ENCODE assay signal across 8 mouse cellular contexts in genomic region chr8:126585561-126586031, GRCm38 (mm10). TPM values are rescaled to one million over a fixed set of nuclear protein-coding genes. Genes with fewer than 3 reads are reported as not detected.
A peak's percentile ranks its signal among the peaks of the same experiment; 100 is the strongest.
DNase-seq lines count a peak whose midpoint lies in the region; ATAC-seq lines count a peak whose summit lies in the region.

No protein-coding gene starts in this region.

- no peak overlapping the region for H3K9ac ChIP-seq in liver, embryonic 11.5 days (ENCODE audit: low read depth, low read length)

- 0 out of 2 replicates have a peak overlapping the region, but pooled peaks have one; percentile 12 for H3K4me2 ChIP-seq in liver, embryonic 11.5 days

- DNase-seq in kidney, postnatal 10 days: peak; percentile 42
- DNase-seq in kidney, adult 9 months: no peak
- peak; percentile 75 for DNase-seq in T-cell, adult 2 months (ENCODE audit: low spot score)
- DNase-seq in heart, adult 9 months (ENCODE audit: low spot score in 2 of 2): peak; percentile 28 to 30
- DNase-seq in liver, embryonic 11.5 days (ENCODE audit: low spot score): no peak
- peak; percentile 58 for DNase-seq in retina, postnatal 1 day
- DNase-seq in spleen, adult 12 weeks (ENCODE audit: low spot score): no peak

- H3K9me3 ChIP-seq in liver, embryonic 11.5 days (ENCODE audit: control insufficient read depth, low read length): no peaks in the 10 kb centered on the region

- WGBS in liver, embryonic 11.5 days: 63% methylated on average over 9 of the region's 9 CpGs

- peaks cover 42% of the 10 kb centered on the region for H3K4me1 ChIP-seq in liver, embryonic 11.5 days (replicated peaks; ENCODE audit: control insufficient read depth, insufficient read depth, low read length)

- peak overlapping the region; percentile 95 for H3K27ac ChIP-seq in liver, embryonic 11.5 days (ENCODE audit: low read depth, low read length)

- H3K36me3 ChIP-seq in liver, embryonic 11.5 days (ENCODE audit: control insufficient read depth, insufficient read depth, low read length): peaks cover 9% of the 10 kb centered on the region

- ATAC-seq in liver, embryonic 11.5 days (replicated peaks; ENCODE audit: low FRiP score): no peak
- ATAC-seq in megakaryocyte-erythroid progenitor cell, adult 5-6 weeks (replicated peaks; ENCODE audit: low FRiP score, low TSS enrichment, poor library complexity, severe bottlenecking): no peak

- H3K27me3 ChIP-seq in liver, embryonic 11.5 days (replicated peaks; ENCODE audit: control insufficient read depth, insufficient read depth, low read length): no peaks in the 10 kb centered on the region

- H3K4me3 ChIP-seq in liver, embryonic 11.5 days (ENCODE audit: low read depth, low read length): no peak overlapping the region

RNA-seq across cellular contexts. Expression of gene Irf2bp2, which starts 8.2 kb away (rescaled TPM):
- 5.9 and 7.3 TPM in 2 replicates for polyA plus RNA-seq in liver, embryonic 11.5 days (2014; fragmentation: Nextera tagmentation; extraction: Ambion mirVana)
- total RNA-seq in megakaryocyte-erythroid progenitor cell, adult 5-6 weeks (2014; fragmentation: Nextera tagmentation): 45.8 and 54.3 TPM in 2 replicates
- 44.1 and 56.8 TPM in 2 replicates for total RNA-seq in megakaryocyte-erythroid progenitor cell, adult 5-6 weeks (2017)

Comparison
In these comparisons a context has a peak if more than half of its experiments do, and no peak if none do; other contexts are left out.
1. DNase-seq: peak in kidney, postnatal 10 days (single experiment), T-cell, adult 2 months (single experiment), heart, adult 9 months (2 of 2) and retina, postnatal 1 day (single experiment); none in kidney, adult 9 months (single experiment), liver, embryonic 11.5 days (single experiment) and spleen, adult 12 weeks (single experiment).